Mouse (Mus musculus): ENCODE results near the gene Itgb3. TPM values are rescaled to one million over a fixed set of nuclear protein-coding genes. Genes with fewer than 3 reads are reported as not detected.

The Itgb3 gene
- polyA plus RNA-seq, 1 experiment from 2014 or later, result 0.91 TPM

DNA sequence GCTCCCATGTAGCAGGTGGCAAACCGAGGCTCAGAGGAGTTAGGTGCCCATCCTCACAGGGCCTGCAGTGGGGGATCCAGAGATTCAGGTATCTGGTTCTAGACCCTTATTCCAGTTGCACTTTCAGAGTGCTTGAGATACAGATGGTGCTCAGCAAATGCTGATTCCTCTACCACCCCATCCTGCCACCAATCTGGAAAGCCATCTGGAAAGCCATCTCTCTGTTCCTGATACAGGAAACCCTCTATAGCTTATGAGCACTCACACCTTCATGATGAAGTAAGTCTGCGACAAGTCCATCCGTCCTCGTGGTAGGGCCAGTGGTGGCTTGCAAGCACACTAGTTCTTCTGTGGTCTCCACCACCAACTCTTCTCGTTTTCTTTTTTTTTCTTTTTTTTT is 27.2 kb upstream of the Itgb3 start:
- Histone ChIP-seq H3K27me3 (replicated peaks; ENCODE audit: control insufficient read depth, insufficient read depth, low read length) (no peaks in the 10 kb centered on the region), H3K9ac (replicated peaks; ENCODE audit: low read depth, low read length) (no peak overlapping the region), H3K4me2 (ENCODE audit: low read length) (no peak overlapping the region), H3K4me3 (replicated peaks; ENCODE audit: low read length) (no peak overlapping the region), H3K9me3 (ENCODE audit: control insufficient read depth, low read length) (no peaks in the 10 kb centered on the region), H3K27ac (ENCODE audit: low read length) (no peak overlapping the region), H3K36me3 (ENCODE audit: control insufficient read depth, insufficient read depth) (no peaks in the 10 kb centered on the region), H3K4me1 (replicated peaks; ENCODE audit: control insufficient read depth, insufficient read depth, low read length) (no peaks in the 10 kb centered on the region)
- 95% methylated on average over 5 of the region's 5 CpGs for WGBS
- no peak for ATAC-seq

DNA sequence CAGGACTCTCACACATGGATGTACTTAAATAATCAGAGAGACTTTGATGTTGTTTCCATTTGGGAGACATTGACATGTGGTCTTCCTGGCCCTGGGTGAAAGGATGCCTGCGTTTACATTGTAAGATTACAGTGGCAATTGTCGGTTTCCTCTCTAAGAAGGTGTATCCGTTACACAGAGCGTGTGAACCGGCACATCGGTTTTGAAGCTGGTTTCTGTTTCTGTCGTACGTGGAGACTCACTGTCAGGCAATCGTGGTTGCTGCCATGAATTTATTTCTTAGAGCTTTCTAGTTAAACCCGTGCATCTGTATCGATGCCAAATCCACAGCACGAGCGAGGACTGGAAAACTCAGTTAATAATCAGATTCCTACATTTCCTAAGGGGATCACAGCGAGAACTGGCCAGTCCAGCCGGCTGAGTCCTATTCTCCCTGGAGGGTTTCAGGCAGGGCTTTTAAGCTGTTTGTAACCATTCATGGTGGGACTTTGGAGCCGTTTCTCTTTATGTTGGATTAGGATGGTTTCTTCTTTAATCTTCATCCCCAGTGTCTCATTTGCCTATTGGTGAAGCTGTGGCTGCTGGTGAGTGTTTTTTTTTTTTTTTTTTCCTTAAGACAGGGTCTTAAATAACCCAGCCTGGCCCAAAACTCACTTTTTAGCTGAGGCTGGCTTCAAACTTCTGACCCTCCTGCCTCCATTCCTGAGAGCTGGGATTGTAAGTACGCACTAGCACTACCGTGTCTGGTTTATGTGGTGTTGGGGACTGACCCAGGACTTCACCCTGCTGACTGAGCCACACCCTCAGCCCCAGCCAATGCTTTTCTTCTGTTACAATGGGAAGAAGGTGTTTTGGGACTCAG is 26.1 kb upstream of the Itgb3 start:
- Histone ChIP-seq H3K4me3 (replicated peaks; ENCODE audit: low read length) (no peak overlapping the region), H3K4me1 (replicated peaks; ENCODE audit: control insufficient read depth, insufficient read depth, low read length) (no peaks in the 10 kb centered on the region), H3K27me3 (replicated peaks; ENCODE audit: control insufficient read depth, insufficient read depth, low read length) (no peaks in the 10 kb centered on the region), H3K36me3 (ENCODE audit: control insufficient read depth, insufficient read depth) (no peaks in the 10 kb centered on the region), H3K9ac (replicated peaks; ENCODE audit: low read depth, low read length) (no peak overlapping the region), H3K4me2 (ENCODE audit: low read length) (no peak overlapping the region), H3K27ac (ENCODE audit: low read length) (no peak overlapping the region), H3K9me3 (ENCODE audit: control insufficient read depth, low read length) (no peaks in the 10 kb centered on the region)
- no peak for ATAC-seq
- WGBS, result 72% methylated on average over 18 of the region's 18 CpGs

DNA sequence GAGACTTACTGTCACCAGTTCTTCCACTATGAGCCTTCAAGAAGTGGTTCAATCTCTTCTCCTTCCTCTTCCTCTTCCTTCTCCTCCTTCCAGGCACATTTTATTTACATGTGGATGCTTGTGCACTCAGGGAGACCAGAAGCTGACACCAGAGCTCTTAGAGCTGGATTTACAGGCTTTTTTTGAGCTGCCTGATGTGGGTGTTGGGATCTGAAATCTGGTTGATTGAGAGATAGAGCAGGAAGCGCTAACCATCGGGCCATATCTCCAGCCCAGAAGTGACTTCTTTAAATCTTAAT is 25.5 kb upstream of the Itgb3 start:
- no peak overlapping the region for H3K4me2 ChIP-seq (ENCODE audit: low read length)
- no peaks in the 10 kb centered on the region for H3K27me3 ChIP-seq (replicated peaks; ENCODE audit: control insufficient read depth, insufficient read depth, low read length)
- no peak overlapping the region for H3K9ac ChIP-seq (replicated peaks; ENCODE audit: low read depth, low read length)
- no peaks in the 10 kb centered on the region for H3K36me3 ChIP-seq (ENCODE audit: control insufficient read depth, insufficient read depth)
- no peaks in the 10 kb centered on the region for H3K4me1 ChIP-seq (replicated peaks; ENCODE audit: control insufficient read depth, insufficient read depth, low read length)
- H3K27ac ChIP-seq (ENCODE audit: low read length), result no peak overlapping the region
- 81% methylated on average over 2 of the region's 2 CpGs for WGBS
- no peak overlapping the region for H3K4me3 ChIP-seq (replicated peaks; ENCODE audit: low read length)
- H3K9me3 ChIP-seq (ENCODE audit: control insufficient read depth, low read length), result no peaks in the 10 kb centered on the region
- no peak for ATAC-seq

DNA sequence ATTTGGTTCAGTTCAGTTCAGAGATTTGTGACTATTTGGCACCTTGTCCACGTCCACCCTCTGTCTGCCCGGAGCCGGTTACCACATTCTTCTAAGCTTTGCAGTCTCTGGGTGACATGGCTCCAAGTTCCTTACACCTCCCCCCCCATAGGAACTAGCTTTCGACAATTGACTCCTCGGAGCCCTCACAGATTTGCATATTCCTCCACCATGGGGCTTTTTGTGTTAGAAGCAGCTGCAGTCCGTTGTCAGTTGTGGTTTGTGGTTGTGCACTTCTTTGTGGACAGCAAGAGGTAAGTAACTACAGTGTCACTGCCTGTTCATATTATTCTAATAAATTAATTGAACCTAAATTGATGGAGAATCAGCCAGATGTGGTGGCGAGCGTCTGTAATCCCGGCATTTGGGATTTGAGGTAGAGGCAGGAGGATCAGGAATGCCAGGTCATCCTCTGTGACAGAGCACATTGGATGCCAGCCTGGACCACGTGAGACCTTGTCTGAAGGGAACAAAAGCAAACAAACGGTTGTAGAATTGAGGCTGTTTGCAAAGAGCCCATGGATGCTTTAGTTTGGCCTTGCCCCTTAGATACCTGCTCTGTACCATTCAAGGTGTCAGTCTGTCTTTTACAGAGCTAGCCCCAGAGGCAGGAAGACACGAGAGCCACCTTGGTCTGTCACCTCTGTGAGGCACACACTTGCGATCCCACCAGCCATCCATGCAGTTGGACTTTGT is 25.0 kb upstream of the Itgb3 start:
- H3K9me3 ChIP-seq (ENCODE audit: control insufficient read depth, low read length), result no peaks in the 10 kb centered on the region
- WGBS, result 62% methylated on average over 13 of the region's 13 CpGs
- no peak overlapping the region for H3K4me3 ChIP-seq (replicated peaks; ENCODE audit: low read length)
- no peak overlapping the region for H3K9ac ChIP-seq (replicated peaks; ENCODE audit: low read depth, low read length)
- H3K4me1 ChIP-seq (replicated peaks; ENCODE audit: control insufficient read depth, insufficient read depth, low read length), result no peaks in the 10 kb centered on the region
- no peak overlapping the region for H3K4me2 ChIP-seq (ENCODE audit: low read length)
- no peaks in the 10 kb centered on the region for H3K36me3 ChIP-seq (ENCODE audit: control insufficient read depth, insufficient read depth)
- no peak for ATAC-seq
- no peaks in the 10 kb centered on the region for H3K27me3 ChIP-seq (replicated peaks; ENCODE audit: control insufficient read depth, insufficient read depth, low read length)
- H3K27ac ChIP-seq (ENCODE audit: low read length), result no peak overlapping the region

DNA sequence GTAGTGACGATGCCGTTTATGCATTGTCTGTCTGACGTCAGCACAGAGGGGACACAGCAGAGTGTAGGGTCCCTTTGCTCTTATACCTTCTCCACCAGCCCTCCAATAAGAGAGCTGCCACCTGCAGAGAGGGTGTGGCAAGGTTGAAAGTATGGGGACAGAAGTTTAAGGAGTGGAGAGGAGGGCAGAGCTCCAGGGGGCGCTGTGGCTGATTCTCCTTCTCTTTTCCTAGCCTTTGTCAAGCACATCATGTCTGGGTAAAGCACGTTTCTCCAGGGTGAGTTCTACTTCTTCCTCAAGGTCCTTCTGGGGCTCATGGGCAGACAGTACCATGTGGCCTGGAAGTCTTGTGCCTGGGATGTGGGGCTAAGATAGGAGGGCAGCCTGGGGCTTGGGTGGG is 22.3 kb upstream of the Itgb3 start:
- no peak overlapping the region for H3K4me2 ChIP-seq (ENCODE audit: low read length)
- no peak overlapping the region for H3K27ac ChIP-seq (ENCODE audit: low read length)
- H3K9ac ChIP-seq (replicated peaks; ENCODE audit: low read depth, low read length), result no peak overlapping the region
- no peak overlapping the region for H3K4me3 ChIP-seq (replicated peaks; ENCODE audit: low read length)
- H3K36me3 ChIP-seq (ENCODE audit: control insufficient read depth, insufficient read depth), result no peaks in the 10 kb centered on the region
- H3K4me1 ChIP-seq (replicated peaks; ENCODE audit: control insufficient read depth, insufficient read depth, low read length), result no peaks in the 10 kb centered on the region
- no peaks in the 10 kb centered on the region for H3K27me3 ChIP-seq (replicated peaks; ENCODE audit: control insufficient read depth, insufficient read depth, low read length)
- 73% methylated on average over 5 of the region's 5 CpGs for WGBS
- no peak for ATAC-seq
- H3K9me3 ChIP-seq (ENCODE audit: control insufficient read depth, low read length), result peaks cover 3% of the 10 kb centered on the region; the same call in 1 of the 2 replicates

DNA sequence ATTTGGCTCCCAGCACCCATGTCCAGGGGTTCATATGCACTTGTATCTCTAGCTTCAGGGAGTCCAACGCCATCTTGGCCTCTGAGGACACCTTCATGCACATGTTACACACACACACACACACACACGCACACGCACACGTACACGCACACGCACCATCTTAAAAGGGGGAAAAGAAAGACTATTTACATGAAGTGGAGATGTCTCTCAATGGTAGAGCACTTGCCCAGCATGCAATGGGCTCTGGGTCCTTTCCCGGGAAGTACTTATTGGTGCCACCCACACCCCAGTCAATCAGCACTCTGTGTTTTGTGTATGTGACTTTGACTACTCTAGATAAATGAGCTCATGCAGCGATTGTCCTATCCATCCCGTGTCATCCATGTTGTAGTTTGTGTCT is 19.9 kb upstream of the Itgb3 start:
- H3K9me3 ChIP-seq (ENCODE audit: control insufficient read depth, low read length), result peaks cover 3% of the 10 kb centered on the region; the same call in 1 of the 2 replicates
- WGBS, result 94% methylated on average over 9 of the region's 9 CpGs
- no peaks in the 10 kb centered on the region for H3K27me3 ChIP-seq (replicated peaks; ENCODE audit: control insufficient read depth, insufficient read depth, low read length)
- no peak overlapping the region for H3K4me2 ChIP-seq (ENCODE audit: low read length)
- no peak for ATAC-seq
- H3K27ac ChIP-seq (ENCODE audit: low read length), result no peak overlapping the region
- H3K4me3 ChIP-seq (replicated peaks; ENCODE audit: low read length), result no peak overlapping the region
- no peak overlapping the region for H3K9ac ChIP-seq (replicated peaks; ENCODE audit: low read depth, low read length)
- H3K4me1 ChIP-seq (replicated peaks; ENCODE audit: control insufficient read depth, insufficient read depth, low read length), result no peaks in the 10 kb centered on the region
- no peaks in the 10 kb centered on the region for H3K36me3 ChIP-seq (ENCODE audit: control insufficient read depth, insufficient read depth)

DNA sequence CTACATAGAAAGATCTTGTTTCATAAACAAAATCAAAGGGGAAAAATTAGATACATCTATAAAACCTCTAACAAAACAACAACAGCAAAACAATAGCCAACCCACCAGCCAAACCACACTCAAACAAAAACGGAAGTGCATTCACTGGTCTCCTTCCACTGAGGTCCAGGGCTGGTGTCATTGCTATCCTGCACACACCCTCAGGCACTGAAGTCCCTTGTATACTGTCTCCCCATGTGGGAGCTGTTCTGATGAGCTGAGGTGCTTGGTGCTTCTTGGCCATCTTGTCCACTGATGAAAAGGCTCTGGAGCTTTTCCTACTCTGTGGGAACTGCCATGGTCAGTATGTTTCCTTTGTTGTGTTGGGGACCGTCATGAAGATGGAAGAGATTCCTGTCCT is 19.3 kb upstream of the Itgb3 start:
- Histone ChIP-seq H3K27me3 (replicated peaks; ENCODE audit: control insufficient read depth, insufficient read depth, low read length) (no peaks in the 10 kb centered on the region), H3K27ac (ENCODE audit: low read length) (no peak overlapping the region), H3K9me3 (ENCODE audit: control insufficient read depth, low read length) (peaks cover 3% of the 10 kb centered on the region; the same call in 1 of the 2 replicates), H3K36me3 (ENCODE audit: control insufficient read depth, insufficient read depth) (no peaks in the 10 kb centered on the region), H3K4me3 (replicated peaks; ENCODE audit: low read length) (no peak overlapping the region), H3K9ac (replicated peaks; ENCODE audit: low read depth, low read length) (no peak overlapping the region), H3K4me2 (ENCODE audit: low read length) (no peak overlapping the region), H3K4me1 (replicated peaks; ENCODE audit: control insufficient read depth, insufficient read depth, low read length) (no peaks in the 10 kb centered on the region)
- no peak for ATAC-seq
- WGBS, result 95% methylated on average over 2 of the region's 2 CpGs

DNA sequence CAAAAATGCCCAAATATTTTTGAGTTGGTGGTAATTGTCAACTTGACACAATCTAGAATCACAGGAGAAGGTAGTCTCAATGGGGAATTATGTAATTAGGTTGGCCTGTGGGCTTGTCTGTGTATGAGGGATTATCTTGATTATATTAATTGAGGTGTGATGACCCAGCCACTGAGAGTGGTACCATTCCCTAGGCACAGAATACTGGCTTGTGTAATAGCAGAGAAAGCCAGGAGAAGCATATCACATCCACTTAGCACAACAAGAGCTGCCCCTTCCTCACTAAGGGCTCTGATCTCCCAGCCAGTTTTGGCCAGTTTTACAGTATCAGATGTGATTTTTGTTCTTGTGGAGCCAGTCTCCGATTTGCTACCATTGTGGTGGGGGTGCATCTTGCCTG is 18.2 kb upstream of the Itgb3 start:
- peaks cover 3% of the 10 kb centered on the region; the same call in 1 of the 2 replicates for H3K9me3 ChIP-seq (ENCODE audit: control insufficient read depth, low read length)
- no peak for ATAC-seq
- H3K27me3 ChIP-seq (replicated peaks; ENCODE audit: control insufficient read depth, insufficient read depth, low read length), result no peaks in the 10 kb centered on the region
- no peaks in the 10 kb centered on the region for H3K4me1 ChIP-seq (replicated peaks; ENCODE audit: control insufficient read depth, insufficient read depth, low read length)
- H3K9ac ChIP-seq (replicated peaks; ENCODE audit: low read depth, low read length), result no peak overlapping the region
- no peak overlapping the region for H3K4me3 ChIP-seq (replicated peaks; ENCODE audit: low read length)
- WGBS, result 83% methylated on average over 1 of the region's 1 CpGs
- no peaks in the 10 kb centered on the region for H3K36me3 ChIP-seq (ENCODE audit: control insufficient read depth, insufficient read depth)
- H3K4me2 ChIP-seq (ENCODE audit: low read length), result no peak overlapping the region
- H3K27ac ChIP-seq (ENCODE audit: low read length), result no peak overlapping the region

DNA sequence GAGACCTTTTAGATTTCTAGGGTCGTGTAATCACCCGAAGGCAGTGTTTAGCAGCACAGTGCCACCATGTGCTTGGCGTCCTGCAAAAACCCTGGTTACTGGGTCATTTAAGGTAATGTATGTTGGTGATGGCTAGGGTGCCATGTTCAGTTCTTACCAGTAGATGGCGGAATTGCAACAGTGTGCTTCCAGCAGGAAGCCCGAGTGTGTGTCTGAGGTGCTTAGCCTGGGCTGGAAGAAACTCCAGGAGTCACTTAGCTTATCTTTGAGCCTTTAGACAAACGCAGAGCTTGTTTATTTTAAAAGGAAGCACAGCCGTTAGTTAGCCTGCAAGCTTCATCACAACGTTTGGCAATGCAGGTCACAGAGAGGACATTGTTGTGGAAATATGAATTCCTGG is 17.7 kb upstream of the Itgb3 start:
- WGBS, result 4% methylated on average over 8 of the region's 8 CpGs
- Histone ChIP-seq H3K36me3 (ENCODE audit: control insufficient read depth, insufficient read depth) (no peaks in the 10 kb centered on the region), H3K9ac (replicated peaks; ENCODE audit: low read depth, low read length) (no peak overlapping the region), H3K4me3 (replicated peaks; ENCODE audit: low read length) (no peak overlapping the region), H3K27ac (ENCODE audit: low read length) (no peak overlapping the region), H3K4me1 (replicated peaks; ENCODE audit: control insufficient read depth, insufficient read depth, low read length) (no peaks in the 10 kb centered on the region), H3K4me2 (ENCODE audit: low read length) (no peak overlapping the region), H3K9me3 (ENCODE audit: control insufficient read depth, low read length) (peaks cover 3% of the 10 kb centered on the region; the same call in 1 of the 2 replicates), H3K27me3 (replicated peaks; ENCODE audit: control insufficient read depth, insufficient read depth, low read length) (no peaks in the 10 kb centered on the region)
- peak; percentile 62 for ATAC-seq

Measured in forebrain, embryonic 16.5 days (tissue).